Mouse (Mus musculus): ENCODE data around the gene Cdh22. TPM values are rescaled to one million over a fixed set of nuclear protein-coding genes. Genes with fewer than 3 reads are reported as not detected.

Gene Cdh22
- total RNA-seq, 4 experiments from 2014 or later = 1.8 to 3.5 (median 2.5) TPM

- no peak for DNase-seq
These were observed 29.2 kb downstream of the Cdh22 start for GRCm38 (mm10) chr2:165205486-165205885.

DNA sequence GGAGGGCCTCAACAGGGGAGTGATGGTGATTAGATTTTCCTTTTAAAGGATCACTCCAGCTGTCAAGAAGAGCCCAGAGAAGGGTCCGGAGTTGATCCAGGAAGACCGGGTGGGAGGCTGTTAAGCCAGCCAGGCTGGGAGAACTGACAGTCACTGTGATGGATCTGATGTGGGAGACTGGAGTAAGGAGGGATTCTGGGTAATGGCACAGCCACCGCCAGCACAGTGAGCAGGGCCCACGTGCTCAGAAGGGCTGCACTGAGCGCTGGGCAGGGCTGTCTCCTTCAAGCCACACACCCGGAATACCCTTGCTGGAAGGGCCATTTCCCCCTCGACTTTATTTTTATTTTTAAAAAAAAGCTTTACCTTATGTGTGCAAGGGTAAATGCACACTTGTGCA, 29.7 kb downstream of the Cdh22 start:
- DNase-seq = no peak

GRCm38 (mm10) chr2:165201761-165202751, 32.6 kb downstream of the Cdh22 start:
- DNase-seq = no peak

DNA sequence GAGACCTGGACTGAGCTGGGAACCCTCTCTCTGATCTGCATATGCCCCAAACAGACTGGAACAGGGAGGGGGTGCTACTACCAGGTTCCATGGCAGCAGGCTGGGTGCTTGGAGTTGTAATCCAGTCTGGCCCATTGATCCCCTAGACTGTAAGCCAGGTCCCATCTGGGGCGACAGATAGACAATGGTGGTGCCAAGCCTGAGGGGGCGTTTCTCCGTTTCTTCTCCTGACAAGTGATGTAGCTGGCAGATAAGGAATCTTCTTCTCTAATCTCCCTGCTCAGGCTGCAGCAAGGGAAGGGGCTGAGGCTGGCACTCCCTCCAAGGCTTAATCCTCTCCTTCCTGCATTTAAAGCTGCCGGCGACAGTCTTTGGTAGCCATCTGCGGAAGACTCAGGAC, 37.1 kb downstream of the Cdh22 start:
- no peak for DNase-seq

DNA sequence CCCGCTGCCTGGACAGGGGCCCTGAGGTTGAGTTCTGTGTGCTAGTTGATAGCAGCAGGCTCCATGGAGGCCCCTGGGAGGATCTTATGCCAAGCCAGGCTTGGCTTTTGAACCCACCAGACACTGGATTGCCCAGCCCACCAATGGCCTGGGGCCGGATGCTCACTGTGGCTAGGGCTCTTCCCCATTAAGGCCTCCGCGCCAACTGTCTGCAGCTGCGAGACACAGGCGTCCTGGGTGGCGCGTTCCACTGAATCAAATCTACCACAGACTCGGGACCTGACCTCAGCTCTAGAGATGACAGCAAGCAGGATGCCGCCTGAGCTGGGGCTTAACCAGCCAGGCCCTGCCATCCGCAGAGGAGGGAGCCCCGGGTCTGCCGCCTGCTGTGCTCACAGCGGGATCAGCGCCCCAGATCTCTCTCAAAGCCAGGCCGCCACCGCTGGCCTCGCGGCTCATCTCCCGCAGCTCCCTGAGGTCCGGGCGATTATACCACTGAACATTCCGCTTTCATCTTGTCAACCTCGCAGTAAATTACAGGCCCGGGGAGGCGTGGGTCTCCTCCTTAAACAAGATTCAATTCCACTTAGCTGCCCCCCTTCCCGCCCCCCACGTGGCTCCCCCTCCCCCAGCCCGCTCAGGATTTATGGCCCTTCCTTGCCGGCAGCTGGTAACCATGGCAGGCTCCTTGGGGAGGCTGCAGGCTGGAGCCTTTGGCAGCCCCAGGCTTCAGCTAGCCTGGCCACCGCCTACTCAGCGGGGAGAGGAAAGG, 39.1 kb downstream of the Cdh22 start:
- DNase-seq = no peak

- no peak for DNase-seq
These were observed 43.2 kb downstream of the Cdh22 start for GRCm38 (mm10) chr2:165191483-165191882.

DNA sequence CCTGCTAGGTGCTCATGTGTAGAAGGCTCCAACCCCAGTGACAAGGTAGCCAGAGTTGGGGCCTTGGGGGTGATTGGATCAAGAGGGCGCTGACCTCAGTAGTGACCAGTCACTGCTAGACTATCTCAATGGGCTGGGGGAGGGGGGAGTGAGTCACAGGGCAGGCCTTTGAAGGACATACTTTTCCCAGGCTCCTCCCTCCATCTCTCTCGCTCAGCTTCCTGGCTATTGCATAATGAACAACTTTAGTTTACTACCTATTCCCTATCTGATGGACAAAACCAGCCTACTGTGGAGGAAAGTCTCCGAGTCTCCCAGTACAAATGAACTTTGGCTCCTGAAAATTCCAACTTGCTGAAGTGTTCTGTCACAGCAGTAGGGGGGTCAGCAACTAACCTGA, 45.1 kb downstream of the Cdh22 start:
- peak; percentile 84 for DNase-seq

- peak; percentile 50 for DNase-seq
These were observed 46.8 kb downstream of the Cdh22 start for GRCm38 (mm10) chr2:165187648-165188380.

GRCm38 (mm10) chr2:165184015-165184633, 50.5 kb downstream of the Cdh22 start:
- DNase-seq = no peak

DNA sequence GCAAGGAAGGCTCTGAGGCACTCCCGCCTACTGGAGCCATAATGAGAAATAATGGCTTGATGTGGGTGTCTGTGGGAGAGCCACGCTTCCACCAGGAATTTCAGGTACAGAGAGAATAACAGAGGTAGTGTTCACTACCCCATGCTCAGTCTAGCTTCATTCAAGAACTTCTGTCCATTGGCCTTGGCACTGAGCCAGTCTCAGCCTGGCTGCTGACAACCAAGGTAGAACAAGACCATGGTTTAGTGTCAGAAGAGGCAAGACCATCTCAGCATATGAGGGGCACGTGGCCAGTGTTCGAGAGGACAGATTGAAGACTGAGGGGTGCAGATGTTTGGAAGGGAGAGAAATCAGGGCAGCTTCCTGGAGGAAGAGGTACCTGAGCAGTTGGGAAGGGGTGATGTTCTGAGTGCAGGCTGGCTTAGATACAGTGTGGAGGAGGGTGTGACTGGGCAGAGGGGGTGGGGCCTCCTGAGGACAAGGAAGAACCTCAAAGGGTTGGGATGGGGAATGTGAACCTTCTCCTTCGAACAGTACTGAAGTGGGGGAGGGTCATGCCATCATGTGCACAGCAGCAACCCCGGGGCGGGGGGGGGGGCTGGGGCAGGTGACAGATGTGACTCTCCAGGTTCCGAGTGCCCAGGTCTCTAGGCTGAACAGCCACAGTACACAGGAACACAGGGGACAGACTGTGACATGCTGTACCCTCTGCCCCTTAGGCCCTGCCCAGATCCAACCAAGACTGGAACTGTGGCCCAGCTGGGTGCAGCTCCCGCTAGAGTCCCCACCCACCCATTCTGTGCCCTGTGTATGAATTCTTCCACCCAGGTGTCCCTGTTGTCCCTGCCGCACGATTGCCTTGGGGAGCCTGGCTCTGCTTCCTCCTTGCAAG, 52.3 kb downstream of the Cdh22 start:
- DNase-seq = no peak

DNA sequence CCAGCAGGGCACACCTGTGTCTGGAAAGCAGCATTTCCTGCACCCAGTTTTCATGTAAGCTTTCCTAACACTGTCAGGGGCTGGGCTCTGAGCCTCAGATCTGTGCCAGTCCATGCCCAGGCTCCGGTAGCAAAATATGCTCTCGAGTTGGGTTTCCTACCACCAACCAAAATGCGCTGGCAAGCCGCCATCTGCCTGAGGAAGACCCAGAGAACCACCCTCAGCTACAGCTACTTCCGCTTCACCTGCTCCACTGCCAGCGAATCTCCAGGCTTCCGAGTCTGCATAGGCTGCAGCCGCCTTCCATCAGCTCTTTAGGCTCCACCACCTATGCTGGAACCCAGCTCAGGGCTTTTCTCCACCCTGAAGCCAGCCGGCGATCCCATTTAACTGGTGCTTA, 55.4 kb downstream of the Cdh22 start:
- DNase-seq = no peak

GRCm38 (mm10) chr2:165176965-165177364, 57.7 kb downstream of the Cdh22 start:
- no peak for DNase-seq

- no peak for DNase-seq
These were observed 67.8 kb downstream of the Cdh22 start for GRCm38 (mm10) chr2:165166664-165167435.

DNA sequence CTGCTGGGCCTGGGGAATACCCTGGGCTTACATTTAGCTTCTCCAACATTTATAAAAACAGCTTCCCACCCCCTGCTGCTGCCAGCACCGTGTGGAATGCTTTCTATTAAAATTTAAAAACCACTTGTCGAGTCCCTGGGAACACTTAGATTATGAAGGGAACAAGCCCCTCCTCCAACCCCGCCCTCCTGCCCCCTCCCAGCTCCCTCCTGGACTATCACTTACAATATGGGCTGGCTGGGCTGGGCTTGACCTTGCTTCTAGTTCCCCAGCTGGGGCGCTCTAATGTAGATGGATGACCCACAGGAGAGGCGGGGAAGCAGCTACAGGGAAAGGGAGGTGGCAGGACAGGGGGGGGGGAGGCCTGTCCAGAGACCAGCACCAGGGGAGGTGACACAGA, 72.4 kb downstream of the Cdh22 start:
- no peak for DNase-seq

DNA sequence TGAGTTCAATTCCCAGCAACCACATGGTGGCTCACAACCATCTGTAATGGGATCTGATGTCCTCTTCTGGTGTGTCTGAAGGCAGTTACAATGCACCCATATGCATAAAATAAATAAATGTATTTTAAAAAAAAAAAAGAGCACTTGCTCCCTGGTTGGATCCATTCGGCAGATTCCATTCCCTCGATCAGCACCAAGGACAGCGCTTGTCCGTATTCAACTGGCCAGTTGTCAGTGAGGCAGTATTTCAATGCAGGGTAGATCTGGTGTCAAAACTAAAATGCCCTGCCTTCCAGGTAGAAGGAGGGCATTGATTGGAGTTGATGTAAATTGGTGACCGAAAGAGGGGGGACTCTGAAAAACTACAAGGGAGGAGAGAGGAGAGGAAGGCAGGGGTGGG, 74.2 kb downstream of the Cdh22 start:
- DNase-seq = no peak

GRCm38 (mm10) chr2:165159055-165159688, 75.5 kb downstream of the Cdh22 start:
- peak; percentile 36 for DNase-seq

GRCm38 (mm10) chr2:165158317-165158716, 76.3 kb downstream of the Cdh22 start:
- no peak for DNase-seq

DNA sequence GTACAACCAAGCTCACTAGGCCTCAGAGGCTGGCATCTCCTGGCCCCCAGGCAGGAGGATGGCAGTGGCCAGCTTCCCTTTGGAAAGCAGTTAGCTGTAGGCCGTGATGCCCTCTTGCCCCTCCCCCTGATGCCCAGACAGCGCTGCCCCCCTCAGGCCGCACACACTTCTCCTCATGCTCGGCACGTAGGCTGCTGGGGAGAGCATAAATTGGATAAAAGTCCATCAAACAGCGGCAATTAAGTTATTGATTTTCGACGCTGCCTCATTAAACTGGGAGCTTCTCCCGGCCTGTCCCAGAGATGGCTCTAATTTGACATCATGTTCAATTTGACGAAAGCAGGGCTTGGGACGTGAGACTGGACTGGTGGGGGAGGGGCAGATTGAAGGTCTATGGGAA, 76.8 kb downstream of the Cdh22 start:
- peak; percentile 11 for DNase-seq

DNA sequence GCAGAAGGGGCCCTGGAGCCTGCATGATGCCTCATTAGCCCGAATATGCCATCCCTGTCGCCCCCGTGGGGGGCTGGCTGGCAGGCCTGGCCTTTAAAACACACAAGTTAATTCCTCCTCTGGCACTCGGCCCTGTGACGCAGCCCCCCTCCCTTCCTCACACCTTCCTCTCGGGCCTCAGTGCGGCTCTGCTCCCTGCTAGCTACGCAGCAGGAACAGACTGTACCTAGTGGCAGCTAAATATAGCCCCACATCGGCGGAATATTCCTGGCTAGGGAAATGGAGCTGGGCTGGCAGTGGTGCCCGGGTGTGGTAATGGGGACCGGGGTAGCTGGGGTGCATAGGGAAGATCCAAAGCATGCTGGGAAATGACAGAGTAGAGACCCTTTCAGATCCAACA, 81.6 kb downstream of the Cdh22 start:
- DNase-seq = peak; percentile 17

- no peak for DNase-seq
These were observed 84.9 kb downstream of the Cdh22 start for GRCm38 (mm10) chr2:165149741-165150140.
